Mouse (Mus musculus) layer of hippocampus, adult 9-11 months (tissue): ENCODE measurements around the gene Rbm44.

Experiments used
- DNase-seq: peaks from one replicate; pipeline ENCODE4 v3.0.0; 2022

Gene Rbm44

GRCm38 (mm10) chr1:91211099-91211498 lies 66.2 kb downstream of the Rbm44 start:
- peak; percentile 78 for DNase-seq

DNA sequence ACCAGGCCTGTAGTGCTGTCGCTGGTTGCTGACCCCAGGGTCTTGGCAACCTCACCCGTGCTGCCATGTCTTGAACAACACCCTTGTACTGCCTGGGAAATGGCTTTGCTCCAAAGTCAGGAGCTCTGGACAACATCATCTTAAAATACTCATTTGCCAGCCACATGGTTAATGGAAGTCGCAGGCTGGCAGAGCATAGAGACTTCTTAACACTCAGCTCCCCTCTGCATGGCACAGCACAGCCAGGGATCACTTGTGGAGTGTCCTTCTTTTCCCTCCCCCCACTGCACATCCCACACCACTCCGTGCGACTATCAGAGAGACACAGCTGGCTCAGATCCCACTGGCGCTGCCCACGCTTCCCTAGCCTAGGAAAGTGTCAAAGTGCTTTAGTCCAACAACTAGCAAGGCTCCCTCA lies 66.7 kb downstream of the Rbm44 start:
- no peak for DNase-seq

- DNase-seq: no peak
Observed at GRCm38 (mm10) chr1:91215264-91215663, 70.4 kb downstream of the Rbm44 start.

DNA sequence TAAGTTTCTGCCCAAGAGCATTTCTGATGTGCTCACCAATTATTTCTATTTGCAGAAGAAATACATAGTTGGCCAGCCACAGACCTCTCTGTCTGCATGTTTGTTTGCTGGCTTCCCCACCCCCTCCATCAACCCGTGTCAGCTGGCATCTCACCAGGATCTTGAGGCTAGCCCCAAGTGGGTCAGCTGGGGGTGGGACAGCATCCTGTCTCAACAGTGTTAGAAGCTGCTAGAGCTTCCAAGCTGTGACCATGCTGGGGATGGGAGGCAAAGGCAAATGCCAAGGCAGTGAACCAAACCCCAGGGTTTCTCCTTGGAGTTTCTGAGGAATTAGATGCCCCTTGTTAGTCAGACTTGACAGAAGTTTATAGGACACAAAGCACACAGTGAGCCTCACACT lies 71.1 kb downstream of the Rbm44 start:
- DNase-seq: no peak

DNA sequence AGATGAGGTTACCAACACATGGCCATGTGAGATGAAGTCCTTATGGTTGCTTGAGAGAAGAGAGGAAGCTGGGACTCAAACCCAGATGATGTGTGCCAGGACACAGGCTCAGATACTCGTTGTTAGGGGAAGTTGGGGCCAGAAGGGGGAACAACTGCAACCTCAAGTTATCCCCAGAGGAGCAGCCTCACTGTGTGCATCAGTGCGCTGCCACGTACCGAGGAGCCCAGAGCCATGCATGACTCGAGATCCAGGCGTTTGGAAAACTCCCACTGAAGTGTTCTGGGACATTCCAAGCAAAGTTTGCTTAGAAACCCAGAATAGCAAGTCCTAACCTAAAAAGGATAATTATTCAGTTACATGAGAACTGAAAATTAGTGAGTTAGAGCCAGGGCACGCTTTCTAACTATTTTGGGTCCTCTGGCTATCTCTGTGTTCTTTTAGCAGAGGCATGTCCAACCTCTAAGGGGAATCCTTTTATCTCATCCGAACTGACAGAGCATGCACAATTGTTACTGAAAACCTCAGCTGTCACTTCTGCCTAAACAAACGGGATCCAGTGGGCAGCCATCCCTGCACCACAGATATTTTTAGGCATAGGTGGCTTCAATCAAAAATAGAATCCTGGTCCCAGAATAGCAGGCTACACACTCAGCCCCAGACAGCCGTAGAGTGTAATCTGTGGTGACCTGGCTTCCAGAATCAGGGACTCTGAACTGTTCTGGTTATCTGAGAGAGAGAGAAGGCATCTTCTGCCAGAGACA lies 71.8 kb downstream of the Rbm44 start:
- DNase-seq: peak; percentile 63

- no peak for DNase-seq
Observed at GRCm38 (mm10) chr1:91219641-91220321, 74.9 kb downstream of the Rbm44 start.

DNA sequence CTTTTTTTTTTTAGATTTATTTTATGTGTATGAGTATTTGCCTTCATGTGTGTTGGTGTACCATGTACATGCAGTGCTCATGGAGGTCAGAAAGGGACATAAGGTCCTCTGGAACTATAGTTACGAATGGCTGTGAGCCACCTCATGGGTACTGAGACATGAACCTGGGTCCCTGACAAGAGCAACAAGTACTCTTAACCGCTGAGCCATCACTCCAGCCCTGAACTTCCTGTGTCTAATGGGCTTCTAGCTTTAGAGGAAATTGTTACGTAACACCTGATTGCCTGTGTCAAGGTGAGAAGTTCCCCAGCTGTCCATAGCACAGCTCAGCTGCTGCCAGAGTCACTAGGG lies 75.4 kb downstream of the Rbm44 start:
- no peak for DNase-seq
